Mouse (Mus musculus) MEL (cell line): Measurements from ENCODE around the gene Ttpal. TPM values are rescaled to one million over a fixed set of nuclear protein-coding genes. Genes with fewer than 3 reads are reported as not detected.

Source experiments
- DNase-seq: peaks from one replicate; pipeline ENCODE4 v3.0.0; 2011; ENCODE audit warnings: low read depth, low spot score
- H3K27ac ChIP-seq: 2 replicates; pipeline ENCODE4 v1.5.1; 2012; ENCODE audit warnings: low read depth, mild to moderate bottlenecking, control low read depth, low read length, moderate library complexity; ENCODE audit not compliant: control insufficient read depth
- H3K27me3 ChIP-seq, 2 experiments: fragments of 150-350 bp in 1 of 2; sonication (generic) in 1 of 2; 2 replicates each; pipeline ENCODE4 v1.6.1; 2012; ENCODE audit warnings: low read length in 2 of 2, mild to moderate bottlenecking in 2 of 2, improper control_type of control experiment in 1 of 2, moderate library complexity in 1 of 2; ENCODE audit not compliant: insufficient read depth in 2 of 2, control insufficient read depth in 1 of 2
- H3K36me3 ChIP-seq, 2 experiments: 2 replicates each; pipeline ENCODE4 v1.6.1; 2012 to 2014; ENCODE audit warnings: low read length in 2 of 2, improper control_type of control experiment in 1 of 2, inconsistent platforms in 1 of 2, mild to moderate bottlenecking in 1 of 2; ENCODE audit not compliant: insufficient read depth in 2 of 2, control insufficient read depth in 1 of 2
- H3K4me1 ChIP-seq, 2 experiments: fragments of 150-350 bp in 1 of 2; sonication (generic) in 1 of 2; 2 replicates each; pipeline ENCODE4 v1.6.1; 2012; ENCODE audit warnings: low read length in 2 of 2, improper control_type of control experiment in 1 of 2, mild to moderate bottlenecking in 1 of 2; ENCODE audit not compliant: insufficient read depth in 2 of 2, control insufficient read depth in 1 of 2
- H3K4me3 ChIP-seq, 2 experiments: fragments of 150-350 bp in 1 of 2; sonication (generic) in 1 of 2; 2 replicates each; pipeline ENCODE4 v1.5.1; 2012; ENCODE audit warnings: low read depth in 2 of 2, low read length in 2 of 2, mild to moderate bottlenecking in 2 of 2, moderate library complexity in 2 of 2, control low read depth in 1 of 2, improper control_type of control experiment in 1 of 2; ENCODE audit not compliant: control insufficient read depth in 1 of 2, insufficient read depth in 1 of 2
- H3K79me2 ChIP-seq: 2 replicates; pipeline ENCODE4 v1.6.1; 2012; ENCODE audit warnings: mild to moderate bottlenecking, low read length, moderate library complexity; ENCODE audit not compliant: control insufficient read depth, poor library complexity, insufficient read depth
- H3K9ac ChIP-seq: 2 replicates; pipeline ENCODE4 v1.6.1; 2012; ENCODE audit warnings: low read depth, mild to moderate bottlenecking, control low read depth, low read length, moderate library complexity; ENCODE audit not compliant: control insufficient read depth, poor library complexity, severe bottlenecking
- H3K9me3 ChIP-seq: fragments of 150-350 bp; sonication (generic); replicated peaks from 2 replicates; pipeline ENCODE4 v1.6.1; 2012; ENCODE audit warnings: mild to moderate bottlenecking, low read length, improper control_type of control experiment, moderate library complexity; ENCODE audit not compliant: insufficient read depth
- BHLHE40 ChIP-seq: IDR thresholded peaks from 2 replicates; pipeline ENCODE4 v1.6.1; 2012; ENCODE audit warnings: low read depth, mild to moderate bottlenecking, inconsistent platforms, low read length, improper control_type of control experiment, borderline replicate concordance
- CHD1 ChIP-seq: IDR thresholded peaks from 2 replicates; pipeline ENCODE4 v1.6.1; 2012; ENCODE audit warnings: low read depth, mild to moderate bottlenecking, inconsistent platforms, low read length, improper control_type of control experiment
- CHD2 ChIP-seq: IDR thresholded peaks from 2 replicates; pipeline ENCODE4 v1.6.1; 2011; ENCODE audit warnings: low read length, improper control_type of control experiment
- ETS1 ChIP-seq: IDR thresholded peaks from 2 replicates; pipeline ENCODE4 v1.6.1; 2012; ENCODE audit warnings: low read depth, mild to moderate bottlenecking, inconsistent platforms, low read length, improper control_type of control experiment, moderate library complexity
- GABPA ChIP-seq: IDR thresholded peaks from 2 replicates; pipeline ENCODE4 v1.6.1; 2012; ENCODE audit warnings: low read depth, mild to moderate bottlenecking, inconsistent platforms, low read length, improper control_type of control experiment, moderate library complexity
- GATA1 ChIP-seq: IDR thresholded peaks from 2 replicates; pipeline ENCODE4 v1.6.1; 2011; ENCODE audit warnings: low read depth, low read length, improper control_type of control experiment
- JUND ChIP-seq: IDR thresholded peaks from 2 replicates; pipeline ENCODE4 v1.6.1; 2011; ENCODE audit warnings: low read depth, mild to moderate bottlenecking, improper control_type of control experiment, low read length
- KAT2A ChIP-seq: conservative IDR thresholded peaks from 2 replicates; pipeline ENCODE4 v1.6.1; 2012; ENCODE audit warnings: low read depth, low read length, improper control_type of control experiment, inconsistent platforms
- MAFK ChIP-seq: IDR thresholded peaks from 2 replicates; pipeline ENCODE4 v1.6.1; 2011; ENCODE audit warnings: low read depth, mild to moderate bottlenecking, low read length, improper control_type of control experiment, borderline replicate concordance
- MAX ChIP-seq: IDR thresholded peaks from 2 replicates; pipeline ENCODE4 v1.6.1; 2011; ENCODE audit warnings: low read length, improper control_type of control experiment
- MAZ ChIP-seq: IDR thresholded peaks from 2 replicates; pipeline ENCODE4 v1.6.1; 2012; ENCODE audit warnings: low read depth, mild to moderate bottlenecking, inconsistent platforms, low read length, improper control_type of control experiment
- MYB ChIP-seq: IDR thresholded peaks from 2 replicates; pipeline ENCODE4 v1.6.1; 2011; ENCODE audit warnings: mild to moderate bottlenecking, low read depth, low read length, improper control_type of control experiment
- MYC ChIP-seq: IDR thresholded peaks from 2 replicates; pipeline ENCODE4 v1.6.1; 2011; ENCODE audit warnings: low read depth, mild to moderate bottlenecking, low read length, improper control_type of control experiment, moderate library complexity
- NELFE ChIP-seq: IDR thresholded peaks from 2 replicates; pipeline ENCODE4 v1.6.1; 2011; ENCODE audit warnings: low read depth, low read length, improper control_type of control experiment
- NRF1 ChIP-seq: IDR thresholded peaks from 2 replicates; pipeline ENCODE4 v1.6.1; 2014; ENCODE audit warnings: low read depth, mild to moderate bottlenecking, inconsistent platforms, low read length, improper control_type of control experiment, moderate library complexity; ENCODE audit not compliant: poor library complexity, insufficient read depth, severe bottlenecking
- POLR2A ChIP-seq, 2 experiments: IDR thresholded peaks; 2 replicates each; pipeline ENCODE4 v1.6.1; 2011 to 2012; ENCODE audit warnings: low read length in 2 of 2, mild to moderate bottlenecking in 2 of 2, control low read depth in 1 of 2, improper control_type of control experiment in 1 of 2, low read depth in 1 of 2, moderate library complexity in 1 of 2; ENCODE audit not compliant: control insufficient read depth in 1 of 2, insufficient read depth in 1 of 2, poor library complexity in 1 of 2
- POLR2AphosphoS2 ChIP-seq: IDR thresholded peaks from 2 replicates; pipeline ENCODE4 v1.6.1; 2011; ENCODE audit warnings: low read length, improper control_type of control experiment
- POLR2AphosphoS5 ChIP-seq: IDR thresholded peaks from 2 replicates; pipeline ENCODE4 v1.6.1; 2012; ENCODE audit warnings: low read depth, borderline replicate concordance, mild to moderate bottlenecking, inconsistent platforms, low read length, moderate library complexity, mixed read lengths
- RAD21 ChIP-seq: IDR thresholded peaks from 2 replicates; pipeline ENCODE4 v1.6.1; 2011; ENCODE audit warnings: mild to moderate bottlenecking, low read depth, low read length, improper control_type of control experiment
- RCOR1 ChIP-seq: IDR thresholded peaks from 2 replicates; pipeline ENCODE4 v1.6.1; 2012; ENCODE audit warnings: low read depth, mild to moderate bottlenecking, inconsistent platforms, low read length, improper control_type of control experiment
- SIN3A ChIP-seq: IDR thresholded peaks from 2 replicates; pipeline ENCODE4 v1.6.1; 2012; ENCODE audit warnings: low read length, improper control_type of control experiment, inconsistent platforms
- TAL1 ChIP-seq: IDR thresholded peaks from 2 replicates; pipeline ENCODE4 v1.6.1; 2012; ENCODE audit warnings: mild to moderate bottlenecking, inconsistent platforms, low read length, moderate library complexity, mixed read lengths
- TCF12 ChIP-seq: IDR thresholded peaks from 2 replicates; pipeline ENCODE4 v1.6.1; 2014; ENCODE audit warnings: low read depth, mild to moderate bottlenecking, inconsistent platforms, low read length, improper control_type of control experiment, moderate library complexity
- UBTF ChIP-seq: IDR thresholded peaks from 2 replicates; pipeline ENCODE4 v1.6.1; 2012; ENCODE audit warnings: low read depth, mild to moderate bottlenecking, inconsistent platforms, low read length, improper control_type of control experiment, moderate library complexity, borderline replicate concordance; ENCODE audit not compliant: insufficient read depth
- USF1 ChIP-seq: IDR thresholded peaks from 2 replicates; pipeline ENCODE4 v1.6.1; 2014; ENCODE audit warnings: low read depth, mild to moderate bottlenecking, inconsistent platforms, low read length, improper control_type of control experiment, moderate library complexity
- USF2 ChIP-seq, 2 experiments: IDR thresholded peaks; 2 replicates each; pipeline ENCODE4 v1.6.1; 2011 to 2012; ENCODE audit warnings: improper control_type of control experiment in 2 of 2, low read length in 2 of 2, borderline replicate concordance in 1 of 2, inconsistent platforms in 1 of 2, low read depth in 1 of 2, mild to moderate bottlenecking in 1 of 2; ENCODE audit not compliant: insufficient read depth in 1 of 2
- ZNF384 ChIP-seq: IDR thresholded peaks from 2 replicates; pipeline ENCODE4 v1.6.1; 2012; ENCODE audit warnings: low read depth, mild to moderate bottlenecking, inconsistent platforms, low read length, improper control_type of control experiment
- polyA plus RNA-seq, 2 experiments: library from polyadenylated mRNA; stranded (reverse) in 1 of 2; unstranded in 1 of 2; fragments of >175 nt in 1 of 2; fragments of >200 nt in 1 of 2; gene quantifications; 2 replicates each; pipeline versions ENCODE4 v1.2.1 to v1.2.4; 2012; ENCODE audit warnings: low replicate concordance in 2 of 2, low read depth in 1 of 2; ENCODE audit not compliant: insufficient read length in 2 of 2, insufficient read depth in 1 of 2, missing spikeins in 1 of 2
- total RNA-seq: library from RNA; depleted of rRNA; stranded (reverse); fragments of 300-350 nt; gene quantifications from 2 replicates; pipeline ENCODE4 v1.2.3, GENCODE M21; 2012

Ttpal gene
- total and polyA plus RNA-seq, 3 experiments, result 18.9 to 20.4 TPM; not detected in 1

- H3K36me3 ChIP-seq, result no peaks in the 10 kb centered on the region
- H3K9ac ChIP-seq, result no peak overlapping the region
- H3K9me3 ChIP-seq, result no peaks in the 10 kb centered on the region
- H3K4me3 ChIP-seq, result no peak overlapping the region
- no peaks in the 10 kb centered on the region for H3K79me2 ChIP-seq
- H3K27me3 ChIP-seq, result peaks cover 2 to 5% of the 10 kb centered on the region in 2 experiments; a peak in 2 of 4 replicates
- 0 out of 4 replicates have a peak, but pooled peaks cover 0 to 4% of the 10 kb centered on the region in 2 experiments for H3K4me1 ChIP-seq
- no peak for TF ChIP-seq RCOR1
- TF ChIP-seq ZNF384, result no peak
- TF ChIP-seq MYB, result no peak
- TF ChIP-seq CHD2, result no peak
- TF ChIP-seq NRF1, result no peak
- TF ChIP-seq BHLHE40, result no peak
- TF ChIP-seq KAT2A, result no peak
- TF ChIP-seq ETS1, result no peak
- no peak for TF ChIP-seq UBTF
- no peak for TF ChIP-seq MYC
- no peak for TF ChIP-seq NELFE
- TF ChIP-seq MAZ, result no peak
- no peak for TF ChIP-seq MAX
- no peak for TF ChIP-seq GABPA
- no peak for TF ChIP-seq POLR2AphosphoS2
- no peak for TF ChIP-seq JUND
- TF ChIP-seq TAL1, result no peak
- H3K27ac ChIP-seq, result no peak overlapping the region
- DNase-seq, result no peak
Measured at GRCm38 (mm10) chr2:163583226-163584087, 18.7 kb upstream of the Ttpal start.

GRCm38 (mm10) chr2:163584088-163584426 lies 18.1 kb upstream of the Ttpal start:
- Histone ChIP-seq H3K27me3 (peaks cover 1 to 2% of the 10 kb centered on the region in 2 experiments; a peak in 2 of 4 replicates), H3K9ac (no peak overlapping the region)
- no peak for TF ChIP-seq MYC
- no peak for TF ChIP-seq RAD21
- no peak for TF ChIP-seq CHD2
- TF ChIP-seq POLR2AphosphoS5, result no peak
- no peak for TF ChIP-seq TCF12
- no peak for TF ChIP-seq USF1
- no peak for TF ChIP-seq BHLHE40
- no peak for TF ChIP-seq GATA1
- no peak for TF ChIP-seq TAL1
- TF ChIP-seq MAX, result no peak
- no peak for TF ChIP-seq SIN3A
- TF ChIP-seq CHD1, result no peak
- no peak for TF ChIP-seq UBTF
- no peak for TF ChIP-seq POLR2A (IDR thresholded peaks at IDR 0.05; ENCODE audit: control insufficient read depth in 1 of 2, insufficient read depth in 1 of 2, low read depth in 1 of 2, low read length in 2 of 2, poor library complexity in 1 of 2)
- TF ChIP-seq NRF1, result no peak
- TF ChIP-seq ZNF384, result no peak
- TF ChIP-seq ETS1, result no peak
- TF ChIP-seq USF2 (IDR thresholded peaks at IDR 0.05; ENCODE audit: borderline replicate concordance in 1 of 2, insufficient read depth in 1 of 2, low read depth in 1 of 2, low read length in 2 of 2), result no peak
- TF ChIP-seq MAFK, result no peak
- TF ChIP-seq, all 39 proteins: peak for 0
- H3K4me1 ChIP-seq, result 0 out of 4 replicates have a peak, but pooled peaks cover 0 to 4% of the 10 kb centered on the region in 2 experiments
- no peak overlapping the region for H3K27ac ChIP-seq
- no peak overlapping the region for H3K4me3 ChIP-seq
- DNase-seq, result no peak
- no peaks in the 10 kb centered on the region for H3K79me2 ChIP-seq
- no peaks in the 10 kb centered on the region for H3K36me3 ChIP-seq
- H3K9me3 ChIP-seq, result no peaks in the 10 kb centered on the region
